Mouse (Mus musculus) liver, embryonic 12.5 days (tissue): Measurements from ENCODE around the gene Gm19965. TPM values are rescaled to one million over a fixed set of nuclear protein-coding genes. Genes with fewer than 3 reads are reported as not detected.

Source experiments
- ATAC-seq: fragments of 200-750 bp; cut with Nextera tagmentation; 2 replicates; pipeline ENCODE4 v1.8.0; 2017; ENCODE audit warnings: moderate number of reproducible peaks, mild to moderate bottlenecking, moderate library complexity
- H3K27ac ChIP-seq: fragments of 300-500 bp; sonication (generic); 2 replicates; pipeline ENCODE4 v1.5.1; 2016; ENCODE audit warnings: mild to moderate bottlenecking
- H3K27me3 ChIP-seq: fragments of 300-500 bp; sonication (generic); replicated peaks from 2 replicates; pipeline ENCODE4 v1.6.1; 2016; ENCODE audit warnings: mild to moderate bottlenecking, moderate library complexity
- H3K36me3 ChIP-seq: fragments of 300-500 bp; sonication (generic); 2 replicates; pipeline ENCODE4 v1.6.1; 2016; ENCODE audit warnings: mild to moderate bottlenecking, moderate library complexity
- H3K4me1 ChIP-seq: fragments of 300-500 bp; sonication (generic); 2 replicates; pipeline ENCODE4 v1.6.1; 2016
- H3K4me2 ChIP-seq: fragments of 300-500 bp; sonication (generic); 2 replicates; pipeline ENCODE4 v1.6.1; 2016; ENCODE audit warnings: mild to moderate bottlenecking, moderate library complexity
- H3K4me3 ChIP-seq: fragments of 300-500 bp; sonication (generic); 2 replicates; pipeline ENCODE4 v1.5.1; 2016; ENCODE audit warnings: mild to moderate bottlenecking, moderate library complexity
- H3K9ac ChIP-seq: fragments of 300-500 bp; sonication (generic); 2 replicates; pipeline ENCODE4 v1.6.1; 2016; ENCODE audit warnings: mild to moderate bottlenecking, moderate library complexity
- H3K9me3 ChIP-seq: fragments of 300-500 bp; sonication (generic); replicated peaks from 2 replicates; pipeline ENCODE4 v1.6.1; 2016; ENCODE audit warnings: mild to moderate bottlenecking, moderate library complexity
- WGBS: fragments of 180-500 bp; shearing (Covaris S2); methylation state at CpG from one replicate; pipeline ENCODE4 v1.1.7; 2016; ENCODE audit not compliant: insufficient replicate concordance; 5-methylcytosine and 5-hydroxymethylcytosine counted together
- polyA plus RNA-seq: library from polyadenylated mRNA; unstranded; fragments of >200 nt; fragmentation: Nextera tagmentation; extraction: Ambion mirVana; gene quantifications from 2 replicates; pipeline ENCODE4 v1.2.1, GENCODE M21; 2016

The Gm19965 gene
- polyA plus RNA-seq: not detected in 2 replicates

DNA sequence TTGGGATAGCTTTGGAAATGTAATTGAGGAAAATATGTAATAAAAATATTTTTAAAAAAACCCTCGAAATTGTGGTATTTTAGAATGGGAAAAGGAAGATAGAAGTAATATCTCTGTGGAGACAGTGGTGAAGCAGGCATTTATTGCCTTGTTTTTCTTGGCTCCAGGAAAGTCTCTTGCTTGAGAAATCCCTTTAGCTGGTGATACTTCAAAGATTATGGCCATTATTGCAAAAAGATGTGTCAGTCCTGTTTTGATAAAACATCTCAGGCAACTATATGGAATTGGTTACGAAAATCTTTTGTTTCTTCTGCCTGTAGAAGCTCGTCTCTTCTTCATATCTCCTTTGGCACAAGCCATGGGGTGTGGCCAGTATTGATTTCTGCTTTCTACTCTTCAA is at the start of gene Gm19965:
Gm19965 (plus strand) TSS at position 301 of the 400 bp plus-strand sequence.
- 57% methylated on average over 3 of the region's 3 CpGs for WGBS
- Histone ChIP-seq H3K4me2 (no peak within 1 kb of the TSS), H3K9me3 (no peaks in the 10 kb centered on the region), H3K4me1 (no peaks in the 10 kb centered on the region), H3K9ac (no peak within 1 kb of the TSS), H3K27me3 (no peaks in the 10 kb centered on the region), H3K36me3 (no peaks in the 10 kb centered on the region), H3K4me3 (no peak within 1 kb of the TSS), H3K27ac (no peak within 1 kb of the TSS)
- ATAC-seq: no peak

DNA sequence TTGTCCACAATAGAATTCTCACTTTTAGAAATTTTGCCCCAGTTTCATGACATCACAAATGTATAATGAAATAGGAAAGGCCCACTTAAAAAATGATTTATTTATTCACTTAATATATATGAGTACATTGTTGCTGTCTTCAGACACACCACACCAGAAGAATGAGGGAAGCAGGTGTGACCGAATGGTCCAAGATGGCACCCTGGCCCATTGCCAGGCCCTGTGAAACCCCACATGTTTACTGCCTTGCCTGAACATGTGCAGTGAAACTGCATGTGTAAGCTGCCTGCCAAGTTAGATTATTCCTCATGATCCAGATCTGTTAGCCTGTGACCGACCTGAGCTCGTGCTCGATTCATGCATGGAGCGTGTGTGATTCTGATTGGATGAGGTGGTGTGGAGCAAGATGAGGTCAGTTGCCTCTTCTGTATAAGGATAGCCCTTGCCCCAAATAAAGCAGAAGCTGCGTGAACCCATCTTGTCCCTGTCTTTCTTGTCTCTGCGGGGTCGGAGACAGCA is 20.3 kb upstream of the Gm19965 start:
- Histone ChIP-seq H3K9me3 (no peaks in the 10 kb centered on the region), H3K4me1 (no peaks in the 10 kb centered on the region), H3K27me3 (no peaks in the 10 kb centered on the region), H3K36me3 (no peaks in the 10 kb centered on the region), H3K27ac (no peak overlapping the region), H3K9ac (no peak overlapping the region), H3K4me2 (no peak overlapping the region), H3K4me3 (no peak overlapping the region)
- 81% methylated on average over 8 of the region's 8 CpGs for WGBS
- no peak for ATAC-seq
